Mouse (Mus musculus): ENCODE measurements at regions not wholly inside any gene's neighbourhood (a gene's known extent, or its start where the extent isn't known, plus 50 kb on each side); places are given as distances from the start of the nearest gene placed in this dataset.

- DNase-seq (ENCODE audit: low spot score in 2 of 2), result no peak
Observed at GRCm38 (mm10) chr3:17795271-17796260, 152.6 kb upstream of the Cypt12 start.

DNA sequence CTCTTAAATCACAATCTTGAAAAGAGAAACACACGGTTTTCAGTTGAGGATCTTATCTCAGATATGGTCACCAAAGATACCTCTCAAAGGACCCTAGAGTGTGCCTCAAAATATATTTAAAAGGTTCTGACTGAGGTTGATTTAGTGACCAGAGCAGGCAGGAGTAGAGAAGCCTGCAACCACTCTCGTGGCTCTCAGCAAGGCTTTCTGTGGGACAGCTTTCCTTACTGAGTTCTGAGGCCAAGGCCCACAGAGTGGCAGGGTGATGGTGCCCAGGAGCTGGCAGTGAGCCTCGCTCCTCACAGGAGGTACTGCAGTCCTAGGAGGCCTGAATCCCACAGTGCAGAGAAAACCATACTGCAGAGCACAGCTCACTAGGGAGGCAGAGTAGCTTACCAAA, 151.4 kb upstream of the Cypt12 start:
- no peak for DNase-seq (ENCODE audit: low spot score in 2 of 2)

DNA sequence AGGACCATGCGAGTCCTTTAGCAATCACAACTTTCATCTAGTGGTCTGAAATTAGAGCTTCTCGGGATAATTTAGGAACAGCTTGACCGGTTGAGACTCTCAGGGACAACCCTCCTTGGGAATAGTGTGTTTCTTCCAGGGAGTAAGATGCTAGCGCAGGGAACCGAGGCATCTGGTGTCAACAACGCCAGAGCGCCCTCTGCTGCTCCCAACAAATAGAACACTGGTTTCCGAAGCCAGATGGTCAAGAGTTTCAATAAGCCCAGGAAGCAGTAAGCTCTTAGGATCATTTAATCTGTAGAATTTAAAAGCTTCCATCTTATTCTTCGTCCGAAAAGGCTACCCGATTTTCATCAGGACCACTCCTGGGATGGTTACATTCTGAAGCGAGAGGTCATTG, 149.8 kb upstream of the Cypt12 start:
- DNase-seq (ENCODE audit: low spot score in 2 of 2), result peak in 1 of 2 experiments; percentile 68

DNA sequence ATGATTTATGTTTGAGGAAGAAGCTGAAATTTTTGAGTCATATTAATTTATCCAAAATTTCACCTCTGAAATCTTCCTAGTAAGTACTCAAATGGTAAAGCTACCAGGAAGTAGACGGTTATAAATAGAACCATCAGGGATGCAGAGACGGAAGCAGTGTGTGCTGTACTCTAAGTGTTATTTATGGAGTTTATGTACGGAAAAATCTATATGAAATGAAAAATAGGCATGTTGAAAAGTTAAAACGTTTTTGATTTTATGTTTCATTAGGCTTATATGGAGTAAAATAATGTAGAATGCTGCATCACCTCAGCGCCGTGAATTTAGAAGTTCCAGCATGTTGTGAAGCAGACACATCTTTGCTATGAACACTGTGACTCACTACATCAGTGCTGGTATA, 149.1 kb upstream of the Cypt12 start:
- DNase-seq (ENCODE audit: low spot score in 2 of 2), result no peak

GRCm38 (mm10) chr3:17800810-17801209, 147.4 kb upstream of the Cypt12 start:
- DNase-seq (ENCODE audit: low spot score in 2 of 2), result no peak

- DNase-seq (ENCODE audit: low spot score in 2 of 2), result no peak
Observed at GRCm38 (mm10) chr3:17801479-17801878, 146.7 kb upstream of the Cypt12 start.

GRCm38 (mm10) chr3:17805185-17805584, 143.0 kb upstream of the Cypt12 start:
- no peak for DNase-seq (ENCODE audit: low spot score in 2 of 2)

GRCm38 (mm10) chr3:17811290-17811689, 136.9 kb upstream of the Cypt12 start:
- no peak for DNase-seq (ENCODE audit: low spot score in 2 of 2)

DNA sequence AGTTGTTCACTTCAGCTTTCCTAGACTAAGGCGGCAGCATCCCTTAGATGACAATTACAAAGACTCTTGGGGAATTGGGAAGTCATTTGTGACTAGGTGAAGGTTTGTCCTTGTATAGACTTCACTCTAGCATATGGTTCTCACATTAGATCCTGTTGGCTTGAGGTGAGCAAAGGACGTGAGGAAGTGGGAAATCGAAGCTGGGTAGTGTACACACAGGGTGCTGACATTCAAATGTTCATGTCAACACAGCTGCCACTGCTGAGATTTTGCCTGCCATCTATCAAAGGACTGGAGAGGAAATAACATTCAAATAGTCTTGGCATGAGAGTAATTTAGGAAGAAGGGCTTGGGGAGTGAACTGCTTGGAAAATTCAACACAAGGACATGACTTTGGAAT, 124.0 kb upstream of the Cypt12 start:
- DNase-seq (ENCODE audit: low spot score in 2 of 2), result no peak

DNA sequence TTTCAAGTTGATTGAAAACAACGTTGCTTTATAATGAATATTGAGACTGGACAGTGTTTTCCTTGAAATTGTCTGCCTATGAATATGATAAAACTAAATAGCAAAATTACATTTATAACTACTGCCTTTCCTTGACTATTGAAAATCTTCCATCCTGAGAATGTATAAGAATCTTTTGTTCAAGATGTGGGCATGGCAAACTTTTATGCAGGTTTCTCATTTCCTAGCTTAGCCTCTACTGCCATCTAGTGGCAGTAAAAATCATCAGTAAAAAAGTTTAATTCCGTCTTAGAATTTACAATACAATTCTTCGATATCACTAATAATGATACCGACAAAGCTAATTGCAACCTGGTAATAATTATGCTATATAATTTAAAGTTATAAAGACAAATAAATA, 123.5 kb upstream of the Cypt12 start:
- no peak for DNase-seq (ENCODE audit: low spot score in 2 of 2)

DNA sequence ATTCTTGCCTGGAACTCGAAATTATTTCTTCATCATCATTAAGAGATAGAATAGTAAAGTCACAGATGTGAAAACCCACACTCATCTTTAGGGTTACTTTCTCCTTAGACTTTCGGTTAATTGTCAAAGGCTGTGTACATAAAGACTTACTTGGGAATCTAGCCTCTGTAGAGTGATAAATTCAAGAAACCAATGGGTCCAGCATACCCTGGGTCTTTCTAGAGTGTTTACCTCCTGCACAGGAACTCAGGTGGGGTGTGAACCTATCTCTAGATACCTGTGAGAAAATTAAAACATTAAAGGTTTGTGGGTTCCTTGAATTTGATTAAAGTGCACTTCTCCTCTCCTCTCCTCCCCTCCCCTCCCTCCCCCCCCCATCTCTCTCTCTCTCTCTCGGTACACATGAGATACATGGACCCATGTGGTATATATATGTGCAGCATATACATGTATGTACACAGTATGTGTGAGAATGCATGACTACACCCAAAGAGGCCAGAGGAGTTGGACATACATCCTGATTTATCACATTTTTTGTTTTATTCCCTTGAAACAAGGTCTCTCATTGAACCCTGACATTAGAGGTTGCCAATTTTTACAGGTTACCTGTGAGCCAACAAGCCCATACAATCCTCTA, 122.8 kb upstream of the Cypt12 start:
- DNase-seq (ENCODE audit: low spot score in 2 of 2), result no peak

GRCm38 (mm10) chr3:17834706-17835105, 113.5 kb upstream of the Cypt12 start:
- peak; percentile 25 to 65 for DNase-seq (ENCODE audit: low spot score in 2 of 2)

- DNase-seq (ENCODE audit: low spot score in 2 of 2), result no peak
Observed at GRCm38 (mm10) chr3:17847609-17848008, 100.6 kb upstream of the Cypt12 start.

- DNase-seq (ENCODE audit: low spot score in 2 of 2), result no peak
Observed at GRCm38 (mm10) chr3:17848181-17848580, 100.0 kb upstream of the Cypt12 start.

- DNase-seq (ENCODE audit: low spot score in 2 of 2), result no peak
Observed at GRCm38 (mm10) chr3:17862367-17862766, 85.8 kb upstream of the Cypt12 start.

GRCm38 (mm10) chr3:17865112-17865511, 83.1 kb upstream of the Cypt12 start:
- no peak for DNase-seq (ENCODE audit: low spot score in 2 of 2)

DNA sequence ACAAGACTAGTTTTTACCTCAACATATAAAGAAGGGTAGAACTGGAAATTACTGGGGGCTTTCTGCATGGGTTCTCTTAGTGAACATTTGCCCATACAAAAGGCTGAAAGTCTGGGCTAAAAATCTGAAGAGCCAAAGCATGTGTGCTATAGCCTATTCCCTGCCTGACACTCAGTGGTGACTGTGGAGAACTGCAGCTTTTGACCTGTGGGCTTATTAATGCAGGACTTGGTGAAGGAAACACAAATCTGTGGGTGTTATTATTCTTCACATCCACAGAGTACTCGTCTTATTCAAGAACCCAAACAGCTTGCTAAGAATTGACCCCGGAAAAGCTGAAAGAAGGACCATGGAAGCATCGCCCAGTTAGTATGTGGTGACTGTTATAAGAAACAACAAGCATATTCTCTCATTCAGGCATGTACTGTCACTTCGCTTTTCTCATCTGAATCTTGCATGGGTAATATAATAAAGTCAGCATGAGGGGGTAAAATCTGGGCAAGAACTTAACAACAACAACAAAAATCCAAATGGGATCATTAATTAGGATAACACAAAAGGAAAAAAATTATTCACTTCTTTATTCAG, 77.2 kb upstream of the Cypt12 start:
- DNase-seq (ENCODE audit: low spot score in 2 of 2), result no peak

GRCm38 (mm10) chr3:17895869-17896268, 52.3 kb upstream of the Cypt12 start:
- DNase-seq (ENCODE audit: low spot score in 2 of 2), result no peak

GRCm38 (mm10) chr3:17896756-17897155, 51.5 kb upstream of the Cypt12 start:
- DNase-seq (ENCODE audit: low spot score in 2 of 2), result no peak

Measured in frontal cortex, postnatal 10 days (tissue).